Mouse (Mus musculus): Measurements from ENCODE around the gene Bcor.

Gene Bcor

GRCm38 (mm10) chrX:12159981-12160656, at the start of gene Bcor:
TSS of gene Bcor (minus strand) at chrX:12160355.
- DNase-seq (ENCODE audit: low read depth in 2 of 2, low spot score in 2 of 2), result peak; percentile 28 to 59

- peak in 1 of 2 experiments; percentile 5 for DNase-seq (ENCODE audit: low read depth in 2 of 2, low spot score in 2 of 2)
Observed at GRCm38 (mm10) chrX:12202951-12203350, 42.8 kb upstream of the Bcor start.

DNA sequence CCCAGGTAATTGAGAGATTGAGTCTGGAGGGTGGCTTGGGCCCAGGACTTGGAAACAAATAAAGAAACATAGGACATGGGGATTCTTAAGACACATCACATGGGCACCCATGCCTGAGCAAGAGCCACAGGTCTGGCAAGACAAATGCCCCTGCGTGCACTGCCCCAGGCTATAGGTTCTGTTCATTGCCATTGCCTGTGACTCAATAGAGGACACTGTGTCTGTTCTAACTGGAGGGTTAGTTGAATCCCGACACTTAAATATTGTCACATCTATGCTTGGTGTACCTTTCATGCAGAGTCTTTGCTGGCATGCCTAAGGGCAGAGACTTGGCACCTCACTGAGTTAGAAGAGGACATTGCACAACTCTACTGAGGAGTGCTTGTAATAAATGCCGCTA, 41.0 kb upstream of the Bcor start:
- no peak for DNase-seq (ENCODE audit: low read depth in 2 of 2, low spot score in 2 of 2)

- DNase-seq (ENCODE audit: low read depth in 2 of 2, low spot score in 2 of 2), result no peak
Observed at GRCm38 (mm10) chrX:12195234-12195919, 35.2 kb upstream of the Bcor start.

DNA sequence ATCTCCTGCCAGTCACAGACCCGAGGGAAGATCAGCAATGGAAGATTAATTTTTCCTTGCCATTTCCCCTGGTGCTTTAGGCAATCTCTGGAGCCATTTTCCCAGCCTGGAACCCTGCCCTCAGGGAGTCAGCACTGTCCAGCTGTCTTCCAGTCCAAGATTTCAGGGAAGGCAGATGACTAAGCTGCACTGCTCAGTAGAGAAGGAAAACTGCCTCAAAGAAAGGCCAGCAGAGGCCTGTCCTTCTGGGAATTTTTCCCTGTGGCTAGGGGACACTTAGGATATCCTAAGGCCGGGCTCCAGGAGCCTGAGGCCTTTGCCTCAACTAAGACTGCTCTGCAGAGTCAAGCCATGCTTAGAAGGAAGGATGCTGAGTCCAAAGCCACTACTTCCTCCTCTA, 32.2 kb upstream of the Bcor start:
- DNase-seq (ENCODE audit: low read depth in 2 of 2, low spot score in 2 of 2), result no peak

GRCm38 (mm10) chrX:12189511-12189910, 29.4 kb upstream of the Bcor start:
- DNase-seq (ENCODE audit: low read depth in 2 of 2, low spot score in 2 of 2), result no peak

DNA sequence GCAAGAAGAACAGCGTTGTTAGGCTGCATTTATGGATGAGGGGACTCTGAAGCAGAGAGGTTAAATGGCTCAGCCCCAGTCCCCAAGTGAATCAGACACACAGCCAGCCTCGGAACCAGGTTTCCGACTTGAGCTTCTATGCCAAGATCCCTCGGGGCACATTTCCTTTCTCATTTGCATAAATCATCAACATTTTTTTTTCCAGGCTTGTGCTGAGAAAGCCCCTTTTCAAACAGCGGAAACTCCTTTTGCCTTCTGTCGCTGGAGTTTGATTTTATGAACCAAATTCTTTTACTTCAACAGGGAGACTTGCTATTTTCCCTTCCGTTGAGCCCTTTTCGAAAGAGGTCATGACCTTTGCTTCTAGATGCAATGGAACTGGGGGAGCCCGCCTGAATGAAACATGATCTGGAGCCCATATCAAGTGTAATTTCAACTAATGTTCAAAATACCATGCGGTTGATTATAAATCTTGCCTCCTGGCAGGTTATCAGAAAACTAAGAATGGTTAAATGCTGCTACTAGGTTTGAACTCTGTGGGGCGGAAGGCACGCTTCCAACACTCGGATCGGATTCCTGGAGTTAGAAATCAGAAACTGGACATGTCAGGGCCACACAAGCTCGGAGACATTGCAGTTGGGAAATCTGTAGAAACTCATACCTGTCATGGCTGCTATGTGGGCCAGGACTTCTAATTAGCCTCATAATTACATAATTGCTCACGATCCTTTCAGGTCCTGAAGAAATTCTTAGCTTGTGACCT, 15.2 kb upstream of the Bcor start:
- no peak for DNase-seq (ENCODE audit: low read depth in 2 of 2, low spot score in 2 of 2)

DNA sequence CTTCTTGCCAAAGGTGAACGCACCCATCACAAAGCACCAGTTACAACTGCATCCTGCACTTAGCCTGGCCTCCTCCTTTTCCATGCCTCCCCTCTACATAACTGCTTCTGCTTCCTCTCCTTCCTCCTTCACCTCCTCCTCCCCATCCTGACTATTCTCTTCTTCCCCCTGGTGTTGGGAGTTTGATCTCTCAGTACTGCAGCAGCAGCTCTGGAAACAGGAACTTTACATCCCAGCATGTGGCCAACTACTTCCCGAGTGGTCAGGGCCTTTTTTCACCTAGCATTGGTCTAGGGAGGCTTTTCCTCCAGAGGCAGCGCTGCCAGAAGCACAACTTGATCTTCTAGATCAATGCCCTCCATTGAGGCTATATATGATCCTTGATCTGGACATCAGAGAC, 10.0 kb upstream of the Bcor start:
- DNase-seq (ENCODE audit: low read depth in 2 of 2, low spot score in 2 of 2), result no peak

- DNase-seq (ENCODE audit: low read depth in 2 of 2, low spot score in 2 of 2), result no peak
Observed at GRCm38 (mm10) chrX:12164591-12165529, 4.7 kb upstream of the Bcor start.

- peak in 1 of 2 experiments; percentile 26 for DNase-seq (ENCODE audit: low read depth in 2 of 2, low spot score in 2 of 2)
Observed at GRCm38 (mm10) chrX:12159534-12159881, 647 bp downstream of the Bcor start.

DNA sequence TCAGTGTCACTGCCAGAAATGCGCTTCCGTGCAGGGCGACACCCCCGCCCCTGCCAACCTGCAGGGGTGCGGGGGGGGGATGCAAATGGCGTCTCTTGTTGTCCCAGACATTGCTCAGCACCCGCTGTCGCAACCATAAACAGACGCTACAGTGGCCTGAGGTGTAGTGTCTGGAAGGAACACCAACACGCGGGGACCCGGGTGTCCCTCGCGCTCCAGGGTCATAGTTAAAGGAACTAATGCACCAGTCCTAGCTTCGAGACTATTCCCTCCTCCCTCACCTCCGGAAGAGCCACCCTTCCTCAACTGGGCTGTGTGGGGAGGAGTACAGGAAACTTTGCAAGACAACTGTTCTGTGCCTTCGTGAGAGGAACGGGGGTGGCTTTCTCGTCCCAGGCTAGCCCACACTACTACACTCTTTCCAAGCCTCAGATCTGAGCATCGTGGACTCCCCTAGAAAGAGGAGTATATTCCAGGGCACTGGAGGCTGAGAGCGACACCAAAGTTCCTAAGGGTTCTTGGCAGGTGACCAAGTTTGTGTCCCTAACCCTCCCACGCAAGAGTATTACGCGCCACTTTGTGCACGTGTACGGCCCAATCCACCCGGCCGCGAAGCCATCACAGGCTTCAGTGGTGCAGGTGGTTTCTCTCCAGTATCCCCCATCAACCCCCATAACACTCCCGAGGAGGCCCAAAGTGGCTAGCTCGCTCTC, 1.2 kb downstream of the Bcor start:
- DNase-seq (ENCODE audit: low read depth in 2 of 2, low spot score in 2 of 2), result peak; percentile 39 to 58

DNA sequence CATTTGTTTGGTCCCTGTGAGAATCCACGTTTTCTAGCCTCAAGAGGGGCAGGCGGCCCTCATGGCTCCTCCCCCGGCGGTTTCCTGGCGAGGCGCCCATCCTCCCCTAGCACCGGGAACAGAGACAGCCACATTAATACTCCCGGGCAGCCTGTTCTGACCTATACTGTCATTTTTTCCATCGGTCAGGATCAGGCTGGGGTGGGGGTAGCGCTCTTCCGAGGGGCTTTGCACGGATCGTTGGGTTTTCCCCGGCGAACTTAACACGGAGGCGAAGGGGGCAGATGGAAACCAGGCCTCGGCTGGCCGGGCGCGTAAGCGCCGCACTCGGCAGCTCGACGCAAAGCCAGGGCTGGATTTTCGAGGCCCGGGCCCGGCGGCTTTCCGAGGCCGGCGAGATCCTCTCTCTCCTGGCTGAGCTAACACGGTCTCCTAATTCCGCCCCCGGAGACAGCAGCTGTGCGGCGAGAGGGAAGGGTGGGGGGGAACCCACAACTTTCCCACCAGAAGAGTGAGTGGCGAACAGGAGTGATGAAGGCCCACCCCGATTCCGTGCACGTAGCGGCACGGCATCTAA, 1.8 kb downstream of the Bcor start:
- DNase-seq (ENCODE audit: low read depth in 2 of 2, low spot score in 2 of 2), result peak; percentile 38 to 53

- no peak for DNase-seq (ENCODE audit: low read depth in 2 of 2, low spot score in 2 of 2)
Observed at GRCm38 (mm10) chrX:12157331-12157930, 2.7 kb downstream of the Bcor start.

DNA sequence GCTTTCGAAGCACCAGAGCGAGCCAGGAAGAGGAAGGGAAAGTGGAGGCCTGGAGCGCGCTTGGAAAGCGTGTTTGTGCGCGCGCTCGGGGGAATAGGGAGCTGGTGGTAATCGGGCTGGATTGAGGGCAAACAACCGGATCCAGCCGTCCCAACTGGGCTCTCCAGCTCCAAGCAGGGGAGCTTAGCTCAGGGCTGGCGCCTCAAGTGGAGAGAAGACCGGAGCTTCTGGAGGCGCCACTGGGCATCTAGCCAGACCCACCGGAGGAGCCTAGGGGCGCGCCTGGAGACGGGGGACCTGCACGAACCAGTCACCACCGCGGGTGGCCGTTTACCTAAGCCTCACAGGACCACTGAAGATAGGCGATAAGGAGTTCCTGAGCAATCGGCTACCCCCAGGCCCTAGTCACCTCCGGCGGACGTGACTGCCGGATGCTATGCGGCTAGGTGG, 4.3 kb downstream of the Bcor start:
- no peak for DNase-seq (ENCODE audit: low read depth in 2 of 2, low spot score in 2 of 2)

DNA sequence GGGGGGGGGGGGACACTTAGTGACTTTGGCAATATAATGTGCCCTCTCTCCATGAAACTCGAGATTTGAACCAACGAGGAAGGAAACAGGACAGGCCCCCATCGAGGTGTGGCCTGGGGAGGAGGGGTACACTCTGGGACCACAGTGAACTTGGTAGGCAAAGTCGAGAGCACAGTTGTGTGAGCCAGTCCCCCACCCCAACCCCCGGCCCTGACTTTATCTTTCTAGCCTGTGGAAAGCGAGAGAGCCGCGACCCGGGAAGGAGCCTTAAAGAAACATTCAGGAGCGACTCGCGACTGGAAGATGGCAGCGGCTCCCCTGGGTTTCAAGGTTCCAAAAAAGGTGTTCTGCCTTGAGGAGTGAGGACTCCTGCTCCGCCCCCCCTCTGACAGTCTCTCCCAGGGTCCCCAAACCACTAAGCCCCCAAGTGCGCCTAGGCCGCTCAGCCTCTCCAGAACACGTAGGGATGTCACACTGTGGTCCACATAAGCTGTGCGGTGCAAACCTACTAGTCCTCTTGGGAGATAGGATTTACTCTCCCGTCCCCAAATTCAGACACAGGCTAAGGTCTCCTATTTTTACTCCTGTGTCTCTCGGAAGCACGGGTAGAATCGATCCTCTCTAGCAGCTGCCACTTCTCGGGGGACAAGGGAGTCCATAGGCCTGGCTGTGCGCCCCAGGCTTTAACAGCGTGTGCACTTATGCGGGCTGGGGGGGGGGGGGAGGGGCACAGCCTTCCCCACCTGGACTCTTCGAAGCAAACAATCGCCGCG, 4.9 kb downstream of the Bcor start:
- no peak for DNase-seq (ENCODE audit: low read depth in 2 of 2, low spot score in 2 of 2)

- peak; percentile 60 to 71 for DNase-seq (ENCODE audit: low read depth in 2 of 2, low spot score in 2 of 2)
Observed at GRCm38 (mm10) chrX:12153141-12154095, 6.7 kb downstream of the Bcor start.

DNA sequence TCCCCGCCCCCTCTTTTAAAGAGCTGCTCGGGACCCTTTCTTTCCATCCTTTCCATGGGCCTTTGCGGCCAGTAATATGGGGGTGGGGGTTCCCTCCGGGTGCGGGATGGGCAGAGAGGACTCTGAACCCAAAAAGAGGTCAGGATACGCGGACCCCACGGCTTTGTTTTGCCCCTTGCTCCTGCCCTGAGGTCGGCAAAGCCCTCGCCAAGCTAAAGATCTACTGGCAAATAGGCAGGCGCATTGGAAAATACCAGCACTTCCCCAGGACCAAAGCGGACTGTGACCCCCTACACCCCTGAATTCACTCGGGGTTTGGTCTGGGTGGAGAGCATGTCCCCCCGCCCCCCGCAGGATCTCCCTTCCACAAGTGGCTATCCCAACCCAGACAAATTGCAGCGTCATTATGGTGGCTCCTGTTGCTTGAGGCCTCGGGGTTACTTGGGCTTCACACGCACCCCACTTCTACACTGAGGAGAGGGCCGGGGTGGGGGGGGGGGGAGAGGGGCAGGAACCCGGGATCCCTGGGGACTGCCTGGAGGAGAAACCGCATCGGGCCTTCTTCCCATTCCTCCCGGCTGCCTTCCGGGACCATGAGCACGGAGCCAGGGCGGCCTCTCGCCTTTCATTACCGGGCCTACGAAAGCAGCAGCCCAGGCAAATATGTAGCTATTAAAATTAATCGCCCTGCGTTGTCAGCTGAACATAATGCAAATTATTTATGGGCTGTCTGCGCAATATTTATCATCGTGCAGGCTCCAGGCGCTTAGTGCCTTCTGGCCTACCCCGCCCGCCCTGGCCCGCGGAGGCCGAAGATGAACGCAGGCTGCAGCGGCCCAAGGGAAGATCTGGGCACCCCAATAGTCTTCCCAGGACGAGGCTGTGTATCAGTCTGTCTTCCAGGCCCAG, 7.9 kb downstream of the Bcor start:
- no peak for DNase-seq (ENCODE audit: low read depth in 2 of 2, low spot score in 2 of 2)
